Mouse (Mus musculus) hindbrain, embryonic 13.5 days (tissue): ENCODE data around the gene Tap2. TPM values are rescaled to one million over a fixed set of nuclear protein-coding genes. Genes with fewer than 3 reads are reported as not detected.
A peak's percentile ranks its signal among the peaks of the same experiment; 100 is the strongest.

Experiments
- ATAC-seq: fragments of 200-750 bp; cut with Nextera tagmentation; 2 replicates; pipeline ENCODE4 v1.8.0; 2017; ENCODE audit warnings: moderate TSS enrichment; ENCODE audit not compliant: low FRiP score
- H3K27ac ChIP-seq: fragments of 300-500 bp; sonication (generic); 2 replicates; pipeline ENCODE4 v1.5.1; 2015; ENCODE audit warnings: inconsistent platforms, mild to moderate bottlenecking, moderate library complexity
- H3K27me3 ChIP-seq: fragments of 300-500 bp; sonication (generic); 2 replicates; pipeline ENCODE4 v1.6.1; 2015; ENCODE audit warnings: mild to moderate bottlenecking, inconsistent platforms
- H3K36me3 ChIP-seq: fragments of 300-500 bp; sonication (generic); 2 replicates; pipeline ENCODE4 v1.6.1; 2015; ENCODE audit warnings: mild to moderate bottlenecking, inconsistent platforms
- H3K4me1 ChIP-seq: fragments of 300-500 bp; sonication (generic); replicated peaks from 2 replicates; pipeline ENCODE4 v1.6.1; 2015; ENCODE audit warnings: inconsistent platforms
- H3K4me2 ChIP-seq: fragments of 300-500 bp; sonication (generic); 2 replicates; pipeline ENCODE4 v1.6.1; 2015; ENCODE audit warnings: inconsistent platforms, mild to moderate bottlenecking, moderate library complexity
- H3K4me3 ChIP-seq: fragments of 300-500 bp; sonication (generic); 2 replicates; pipeline ENCODE4 v1.5.1; 2015; ENCODE audit warnings: mild to moderate bottlenecking, inconsistent platforms
- H3K9ac ChIP-seq: fragments of 300-500 bp; sonication (generic); 2 replicates; pipeline ENCODE4 v1.6.1; 2015; ENCODE audit warnings: mild to moderate bottlenecking, inconsistent platforms
- H3K9me3 ChIP-seq: fragments of 300-500 bp; sonication (generic); 2 replicates; pipeline ENCODE4 v1.6.1; 2016; ENCODE audit warnings: inconsistent platforms
- WGBS: fragments of 180-500 bp; shearing (Covaris S2); methylation state at CpG from one replicate; pipeline ENCODE4 v1.1.7; 2015; 5-methylcytosine and 5-hydroxymethylcytosine counted together
- polyA plus RNA-seq: library from polyadenylated mRNA; unstranded; fragments of >200 nt; fragmentation: Nextera tagmentation; extraction: Ambion mirVana; gene quantifications from 2 replicates; pipeline ENCODE4 v1.2.1, GENCODE M21; 2015

The Tap2 gene
- polyA plus RNA-seq, 1 experiment from 2014 or later: 2.1 TPM

GRCm38 (mm10) chr17:34205746-34206176 is 2.4 kb downstream of the Tap2 start:
- no peak overlapping the region for H3K4me2 ChIP-seq
- H3K27me3 ChIP-seq: peaks cover 80% of the 10 kb centered on the region
- WGBS: 23% methylated on average over 9 of the region's 9 CpGs
- no peaks in the 10 kb centered on the region for H3K9me3 ChIP-seq
- H3K36me3 ChIP-seq: no peaks in the 10 kb centered on the region
- H3K27ac ChIP-seq: no peak overlapping the region
- H3K4me3 ChIP-seq: no peak overlapping the region
- H3K9ac ChIP-seq: no peak overlapping the region
- peaks cover 8% of the 10 kb centered on the region for H3K4me1 ChIP-seq
- ATAC-seq: no peak

GRCm38 (mm10) chr17:34206731-34207130 is 3.4 kb downstream of the Tap2 start:
- Histone ChIP-seq H3K36me3 (no peaks in the 10 kb centered on the region), H3K4me2 (no peak overlapping the region), H3K4me3 (no peak overlapping the region), H3K9me3 (no peaks in the 10 kb centered on the region), H3K27me3 (peaks cover 79% of the 10 kb centered on the region), H3K27ac (no peak overlapping the region), H3K4me1 (peaks cover 10% of the 10 kb centered on the region), H3K9ac (no peak overlapping the region)
- WGBS: 92% methylated on average over 5 of the region's 5 CpGs
- ATAC-seq: no peak

- Histone ChIP-seq H3K4me1 (peaks cover 14% of the 10 kb centered on the region), H3K9me3 (no peaks in the 10 kb centered on the region), H3K4me2 (no peak overlapping the region), H3K9ac (no peak overlapping the region), H3K27me3 (peaks cover 84% of the 10 kb centered on the region), H3K27ac (no peak overlapping the region), H3K4me3 (no peak overlapping the region), H3K36me3 (no peaks in the 10 kb centered on the region)
- WGBS: 59% methylated on average over 3 of the region's 3 CpGs
- ATAC-seq: no peak
These were observed 4.1 kb downstream of the Tap2 start for GRCm38 (mm10) chr17:34207456-34207855.

DNA sequence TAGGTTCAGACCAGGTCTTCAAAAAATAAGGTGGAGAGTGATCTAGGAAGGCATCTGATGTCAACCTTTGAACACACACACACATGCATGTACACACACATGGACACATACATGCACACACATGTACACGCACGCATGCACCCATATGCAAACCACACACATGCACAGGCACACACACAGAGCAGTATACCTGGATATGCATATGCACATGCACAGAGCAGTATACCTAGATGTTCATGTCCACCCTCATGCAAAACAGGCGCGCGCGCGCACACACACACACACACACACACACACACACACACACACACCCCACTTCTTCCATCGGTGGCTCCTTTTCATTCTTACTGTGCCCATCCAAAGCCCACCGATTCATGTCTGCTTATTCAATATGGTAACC is 4.5 kb downstream of the Tap2 start:
- peaks cover 86% of the 10 kb centered on the region for H3K27me3 ChIP-seq
- H3K27ac ChIP-seq: no peak overlapping the region
- H3K4me3 ChIP-seq: no peak overlapping the region
- H3K9me3 ChIP-seq: no peaks in the 10 kb centered on the region
- no peak overlapping the region for H3K9ac ChIP-seq
- H3K4me1 ChIP-seq: peaks cover 14% of the 10 kb centered on the region
- H3K36me3 ChIP-seq: no peaks in the 10 kb centered on the region
- WGBS: 98% methylated on average over 9 of the region's 9 CpGs
- H3K4me2 ChIP-seq: no peak overlapping the region
- no peak for ATAC-seq

DNA sequence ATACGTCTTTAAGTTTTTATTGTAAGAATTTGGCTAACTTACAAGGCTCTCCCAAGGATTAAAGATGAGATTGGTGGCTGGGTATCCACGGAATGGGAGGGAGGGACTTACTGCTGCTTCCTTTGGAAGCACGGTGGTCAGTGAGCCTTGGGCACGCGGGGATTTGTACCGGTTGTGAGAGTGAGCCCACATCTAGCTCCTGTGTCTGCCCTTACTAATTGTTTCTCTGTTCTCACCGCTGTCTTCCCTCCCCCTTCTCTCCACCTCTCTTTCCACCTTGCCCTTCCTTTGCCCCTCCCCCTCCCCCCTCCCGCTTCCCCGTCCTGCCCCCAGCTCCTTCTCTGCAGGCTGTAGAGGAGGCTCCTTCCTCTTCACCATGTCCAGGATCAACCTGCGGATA is 5.1 kb downstream of the Tap2 start:
- no peak overlapping the region for H3K4me3 ChIP-seq
- peaks cover 14% of the 10 kb centered on the region for H3K4me1 ChIP-seq
- H3K9me3 ChIP-seq: no peaks in the 10 kb centered on the region
- H3K27me3 ChIP-seq: peaks cover 86% of the 10 kb centered on the region
- no peak for ATAC-seq
- H3K36me3 ChIP-seq: no peaks in the 10 kb centered on the region
- H3K4me2 ChIP-seq: no peak overlapping the region
- H3K9ac ChIP-seq: no peak overlapping the region
- 29% methylated on average over 10 of the region's 10 CpGs for WGBS
- H3K27ac ChIP-seq: no peak overlapping the region

GRCm38 (mm10) chr17:34209680-34210079 is 6.4 kb downstream of the Tap2 start:
- ATAC-seq: no peak

DNA sequence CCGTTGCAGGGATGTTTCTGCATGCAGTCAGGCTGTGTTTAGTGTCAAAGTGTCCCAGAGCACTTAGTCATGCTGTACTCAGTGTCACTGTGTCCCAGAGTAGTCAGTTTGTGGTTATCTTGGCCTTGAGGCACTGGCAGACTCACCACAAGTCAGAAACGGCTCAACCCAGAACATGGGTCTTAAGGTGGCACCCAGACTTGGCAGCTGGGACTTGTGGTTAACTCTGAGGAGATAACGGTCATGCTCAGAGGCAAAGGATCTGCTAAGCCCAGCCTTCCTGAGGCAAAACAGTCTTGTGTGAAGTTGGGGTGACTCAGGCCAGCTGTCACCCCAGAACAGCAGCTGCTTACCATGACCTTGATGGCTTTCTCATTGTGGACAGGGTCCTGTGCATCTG is 7.3 kb downstream of the Tap2 start:
- 80% methylated on average over 3 of the region's 3 CpGs for WGBS

More at GRCm38 (mm10) chr17:34209680-34210079, 6.4 kb downstream of the Tap2 start:
- no peaks in the 10 kb centered on the region for H3K36me3 ChIP-seq
- H3K9ac ChIP-seq: no peak overlapping the region
- no peak overlapping the region for H3K27ac ChIP-seq
- H3K9me3 ChIP-seq: no peaks in the 10 kb centered on the region
- no peak overlapping the region for H3K4me3 ChIP-seq
- peaks cover 89% of the 10 kb centered on the region for H3K27me3 ChIP-seq
- no peak overlapping the region for H3K4me2 ChIP-seq
- H3K4me1 ChIP-seq: peaks cover 10% of the 10 kb centered on the region
- 52% methylated on average over 3 of the region's 3 CpGs for WGBS

DNA sequence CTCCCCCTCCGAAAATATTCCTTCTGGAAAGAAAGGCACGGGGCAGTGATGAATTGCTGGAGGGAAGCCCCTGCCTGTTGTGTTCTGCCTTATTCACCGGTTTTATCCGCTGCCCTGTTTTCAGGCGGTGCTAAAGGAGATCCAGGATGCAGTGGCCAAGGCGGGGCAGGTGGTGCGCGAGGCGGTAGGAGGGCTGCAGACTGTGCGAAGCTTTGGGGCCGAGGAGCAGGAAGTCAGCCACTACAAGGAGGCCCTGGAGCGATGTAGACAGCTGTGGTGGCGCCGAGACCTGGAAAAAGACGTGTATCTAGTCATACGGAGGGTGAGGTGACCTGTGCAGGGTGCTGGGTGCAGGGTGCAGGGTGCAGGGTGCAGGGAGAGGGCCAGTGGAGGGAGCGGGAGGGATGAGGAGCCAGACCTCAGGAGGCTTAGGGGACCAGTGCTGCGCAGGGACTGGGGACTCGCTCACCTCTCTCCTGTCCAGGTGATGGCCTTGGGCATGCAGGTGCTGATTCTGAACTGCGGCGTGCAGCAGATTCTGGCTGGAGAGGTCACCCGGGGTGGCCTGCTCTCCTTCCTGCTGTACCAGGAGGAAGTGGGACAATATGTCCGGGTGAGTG is 8.5 kb downstream of the Tap2 start:
- Histone ChIP-seq H3K36me3 (no peaks in the 10 kb centered on the region), H3K4me1 (peaks cover 6% of the 10 kb centered on the region), H3K27me3 (peaks cover 80% of the 10 kb centered on the region), H3K27ac (no peak overlapping the region), H3K9me3 (no peaks in the 10 kb centered on the region), H3K9ac (peak overlapping the region; percentile 49; the same call in 1 of the 2 replicates), H3K4me2 (0 out of 2 replicates have a peak overlapping the region, but pooled peaks have one; percentile 19), H3K4me3 (no peak overlapping the region)
- WGBS: 23% methylated on average over 23 of the region's 23 CpGs
- ATAC-seq: no peak

More for the DNA sequence above, 7.3 kb downstream of the Tap2 start:
- Histone ChIP-seq H3K4me3 (no peak overlapping the region), H3K27me3 (peaks cover 88% of the 10 kb centered on the region), H3K27ac (no peak overlapping the region), H3K9me3 (no peaks in the 10 kb centered on the region), H3K36me3 (no peaks in the 10 kb centered on the region), H3K9ac (no peak overlapping the region), H3K4me2 (no peak overlapping the region), H3K4me1 (peaks cover 6% of the 10 kb centered on the region)
- ATAC-seq: no peak

GRCm38 (mm10) chr17:34213936-34214335 is 10.6 kb downstream of the Tap2 start:
- WGBS: 56% methylated on average over 21 of the region's 21 CpGs
- peaks cover 6% of the 10 kb centered on the region for H3K4me1 ChIP-seq
- peak overlapping the region; percentile 26 for H3K4me2 ChIP-seq
- no peak for ATAC-seq
- H3K27ac ChIP-seq: no peak overlapping the region
- H3K9ac ChIP-seq: peak overlapping the region; percentile 29
- no peaks in the 10 kb centered on the region for H3K9me3 ChIP-seq
- peak overlapping the region; percentile 1; the same call in 1 of the 2 replicates for H3K4me3 ChIP-seq
- no peaks in the 10 kb centered on the region for H3K36me3 ChIP-seq
- peaks cover 64% of the 10 kb centered on the region for H3K27me3 ChIP-seq

- ATAC-seq: no peak
- H3K9ac ChIP-seq: no peak overlapping the region
- H3K9me3 ChIP-seq: no peaks in the 10 kb centered on the region
- H3K4me2 ChIP-seq: no peak overlapping the region
- H3K27me3 ChIP-seq: peaks cover 56% of the 10 kb centered on the region
- no peaks in the 10 kb centered on the region for H3K36me3 ChIP-seq
- H3K4me1 ChIP-seq: peaks cover 6% of the 10 kb centered on the region
- H3K27ac ChIP-seq: no peak overlapping the region
- WGBS: 86% methylated on average over 12 of the region's 12 CpGs
- no peak overlapping the region for H3K4me3 ChIP-seq
These were observed 11.8 kb downstream of the Tap2 start for GRCm38 (mm10) chr17:34215176-34215575.

DNA sequence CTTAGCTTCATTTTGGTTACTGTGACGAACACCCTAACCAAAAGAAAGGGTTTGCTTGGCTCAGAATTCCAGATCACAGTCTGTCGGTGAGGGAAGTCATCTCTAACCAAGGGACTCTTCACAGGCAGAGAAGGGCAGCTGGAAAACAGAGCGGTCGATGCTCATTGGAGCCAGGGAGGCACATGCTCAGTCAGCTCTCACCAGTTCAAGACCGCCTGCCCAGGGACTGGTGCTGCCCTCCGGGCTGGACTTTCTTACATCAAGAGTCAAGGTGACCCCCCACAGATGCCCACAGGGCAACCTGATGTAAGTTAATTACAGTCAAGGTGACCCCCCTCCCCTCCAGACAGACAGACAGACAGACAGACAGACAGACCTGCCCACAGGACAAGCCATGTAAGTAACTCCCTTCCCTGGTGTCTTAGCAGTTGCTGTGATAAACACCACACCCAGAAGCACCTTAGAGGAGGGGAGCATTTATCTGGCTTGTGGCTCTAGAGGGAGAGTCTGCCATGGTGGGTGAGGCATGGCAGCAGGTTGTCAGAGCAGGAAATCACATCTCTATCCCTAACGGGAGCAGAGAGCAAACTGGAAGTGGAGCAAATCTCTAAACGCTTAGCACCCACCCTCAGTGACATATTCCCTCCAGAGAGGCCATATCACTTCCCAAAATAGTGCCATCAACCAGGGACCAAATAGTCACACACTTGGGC is 14.0 kb downstream of the Tap2 start:
- ATAC-seq: no peak
- no peaks in the 10 kb centered on the region for H3K36me3 ChIP-seq
- 91% methylated on average over 8 of the region's 8 CpGs for WGBS
- no peaks in the 10 kb centered on the region for H3K9me3 ChIP-seq
- peaks cover 35% of the 10 kb centered on the region for H3K27me3 ChIP-seq
- no peak overlapping the region for H3K4me3 ChIP-seq
- H3K27ac ChIP-seq: no peak overlapping the region
- H3K4me2 ChIP-seq: no peak overlapping the region
- H3K4me1 ChIP-seq: no peaks in the 10 kb centered on the region
- no peak overlapping the region for H3K9ac ChIP-seq

- H3K27me3 ChIP-seq: peaks cover 29% of the 10 kb centered on the region
- no peaks in the 10 kb centered on the region for H3K4me1 ChIP-seq
- no peak overlapping the region for H3K4me3 ChIP-seq
- no peaks in the 10 kb centered on the region for H3K9me3 ChIP-seq
- no peak overlapping the region for H3K27ac ChIP-seq
- no peak overlapping the region for H3K4me2 ChIP-seq
- no peak overlapping the region for H3K9ac ChIP-seq
- no peaks in the 10 kb centered on the region for H3K36me3 ChIP-seq
- ATAC-seq: no peak
- 86% methylated on average over 5 of the region's 5 CpGs for WGBS
These were observed 14.7 kb downstream of the Tap2 start for GRCm38 (mm10) chr17:34217986-34218385.

DNA sequence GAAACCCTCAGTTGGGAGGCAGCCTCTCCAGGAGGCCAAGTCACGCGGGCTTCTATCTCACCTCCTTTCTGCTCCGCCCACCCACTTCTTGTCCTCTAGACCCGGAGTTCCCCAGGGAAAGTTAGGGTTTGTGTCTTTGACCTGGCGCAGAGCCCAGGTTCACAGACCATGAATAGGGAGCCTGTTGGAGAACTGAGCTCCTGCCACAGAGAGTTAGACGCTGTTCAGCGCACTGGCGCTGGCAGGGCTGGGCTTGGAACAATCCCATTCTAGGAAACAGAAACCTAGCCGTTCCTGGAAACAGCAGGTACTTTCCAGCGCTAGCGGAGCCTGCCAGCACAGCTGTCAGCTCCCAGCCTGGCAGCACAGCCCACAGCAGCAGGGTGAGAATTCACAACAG is 15.3 kb downstream of the Tap2 start:
- Histone ChIP-seq H3K4me1 (no peaks in the 10 kb centered on the region), H3K9me3 (no peaks in the 10 kb centered on the region), H3K4me3 (no peak overlapping the region), H3K27me3 (peaks cover 22% of the 10 kb centered on the region), H3K27ac (no peak overlapping the region), H3K4me2 (no peak overlapping the region), H3K36me3 (no peaks in the 10 kb centered on the region), H3K9ac (no peak overlapping the region)
- ATAC-seq: no peak
- WGBS: 78% methylated on average over 11 of the region's 11 CpGs
